Mouse (Mus musculus): ENCODE measurements around the gene Coq10a.

Coq10a gene

GRCm38 (mm10) chr10:128368402-128369217 lies at the start of gene Coq10a:
TSS of gene Coq10a (minus strand) at chr10:128368997.
- peak; percentile 91 for DNase-seq (ENCODE audit: low read depth, low spot score)
- Histone ChIP-seq H3K36me3 (ENCODE audit: control insufficient read depth, insufficient read depth, low read length, poor library complexity, severe bottlenecking) (no peaks in the 10 kb centered on the region), H3K27me3 (ENCODE audit: control insufficient read depth, insufficient read depth, low read length, poor library complexity, severe bottlenecking) (no peaks in the 10 kb centered on the region)

GRCm38 (mm10) chr10:128414848-128415247 lies 46.1 kb upstream of the Coq10a start:
- no peak for DNase-seq (ENCODE audit: low read depth, low spot score)
- H3K36me3 ChIP-seq (ENCODE audit: control insufficient read depth, insufficient read depth, low read length, poor library complexity, severe bottlenecking) = peaks cover 17% of the 10 kb centered on the region

GRCm38 (mm10) chr10:128413076-128413475 lies 44.3 kb upstream of the Coq10a start:
- Histone ChIP-seq H3K36me3 (ENCODE audit: control insufficient read depth, insufficient read depth, low read length, poor library complexity, severe bottlenecking) (peaks cover 13% of the 10 kb centered on the region), H3K27me3 (ENCODE audit: control insufficient read depth, insufficient read depth, low read length, poor library complexity, severe bottlenecking) (no peaks in the 10 kb centered on the region)
- no peak for DNase-seq (ENCODE audit: low read depth, low spot score)

More at GRCm38 (mm10) chr10:128414848-128415247, 46.1 kb upstream of the Coq10a start:
- H3K27me3 ChIP-seq (ENCODE audit: control insufficient read depth, insufficient read depth, low read length, poor library complexity, severe bottlenecking) = no peaks in the 10 kb centered on the region

GRCm38 (mm10) chr10:128412558-128412957 lies 43.8 kb upstream of the Coq10a start:
- no peak for DNase-seq (ENCODE audit: low read depth, low spot score)
- Histone ChIP-seq H3K27me3 (ENCODE audit: control insufficient read depth, insufficient read depth, low read length, poor library complexity, severe bottlenecking) (no peaks in the 10 kb centered on the region), H3K36me3 (ENCODE audit: control insufficient read depth, insufficient read depth, low read length, poor library complexity, severe bottlenecking) (peaks cover 11% of the 10 kb centered on the region)

GRCm38 (mm10) chr10:128412055-128412381 lies 43.2 kb upstream of the Coq10a start:
- Histone ChIP-seq H3K27me3 (ENCODE audit: control insufficient read depth, insufficient read depth, low read length, poor library complexity, severe bottlenecking) (no peaks in the 10 kb centered on the region), H3K36me3 (ENCODE audit: control insufficient read depth, insufficient read depth, low read length, poor library complexity, severe bottlenecking) (peaks cover 11% of the 10 kb centered on the region)
- DNase-seq (ENCODE audit: low read depth, low spot score) = no peak

GRCm38 (mm10) chr10:128411211-128412054 lies 42.6 kb upstream of the Coq10a start, which contains the start of the genes Nabp2 and Rnf41:
TSS of gene Nabp2 (minus strand) at chr10:128411492.
TSS of gene Rnf41 (plus strand) at chr10:128411657.
- peak; percentile 96 for DNase-seq (ENCODE audit: low read depth, low spot score)
- Histone ChIP-seq H3K36me3 (ENCODE audit: control insufficient read depth, insufficient read depth, low read length, poor library complexity, severe bottlenecking) (peaks cover 8% of the 10 kb centered on the region), H3K27me3 (ENCODE audit: control insufficient read depth, insufficient read depth, low read length, poor library complexity, severe bottlenecking) (no peaks in the 10 kb centered on the region)

- Histone ChIP-seq H3K27me3 (ENCODE audit: control insufficient read depth, insufficient read depth, low read length, poor library complexity, severe bottlenecking) (no peaks in the 10 kb centered on the region), H3K36me3 (ENCODE audit: control insufficient read depth, insufficient read depth, low read length, poor library complexity, severe bottlenecking) (peaks cover 8% of the 10 kb centered on the region)
- DNase-seq (ENCODE audit: low read depth, low spot score) = peak; percentile 20
Observed at GRCm38 (mm10) chr10:128410560-128410845, 41.7 kb upstream of the Coq10a start.

- Histone ChIP-seq H3K27me3 (ENCODE audit: control insufficient read depth, insufficient read depth, low read length, poor library complexity, severe bottlenecking) (no peaks in the 10 kb centered on the region), H3K36me3 (ENCODE audit: control insufficient read depth, insufficient read depth, low read length, poor library complexity, severe bottlenecking) (peaks cover 6% of the 10 kb centered on the region; the same call in 1 of the 2 replicates)
- DNase-seq (ENCODE audit: low read depth, low spot score) = peak; percentile 98
Observed at GRCm38 (mm10) chr10:128409692-128410559, 41.1 kb upstream of the Coq10a start.

- Histone ChIP-seq H3K36me3 (ENCODE audit: control insufficient read depth, insufficient read depth, low read length, poor library complexity, severe bottlenecking) (peaks cover 6% of the 10 kb centered on the region), H3K27me3 (ENCODE audit: control insufficient read depth, insufficient read depth, low read length, poor library complexity, severe bottlenecking) (no peaks in the 10 kb centered on the region)
- DNase-seq (ENCODE audit: low read depth, low spot score) = peak; percentile 23
Observed at GRCm38 (mm10) chr10:128408591-128409535, 40.1 kb upstream of the Coq10a start.

GRCm38 (mm10) chr10:128403931-128404330 lies 35.1 kb upstream of the Coq10a start:
- H3K27me3 ChIP-seq (ENCODE audit: control insufficient read depth, insufficient read depth, low read length, poor library complexity, severe bottlenecking) = no peaks in the 10 kb centered on the region
- no peak for DNase-seq (ENCODE audit: low read depth, low spot score)
- peaks cover 6% of the 10 kb centered on the region for H3K36me3 ChIP-seq (ENCODE audit: control insufficient read depth, insufficient read depth, low read length, poor library complexity, severe bottlenecking)

- peaks cover 6% of the 10 kb centered on the region for H3K36me3 ChIP-seq (ENCODE audit: control insufficient read depth, insufficient read depth, low read length, poor library complexity, severe bottlenecking)
- no peak for DNase-seq (ENCODE audit: low read depth, low spot score)
- no peaks in the 10 kb centered on the region for H3K27me3 ChIP-seq (ENCODE audit: control insufficient read depth, insufficient read depth, low read length, poor library complexity, severe bottlenecking)
Observed at GRCm38 (mm10) chr10:128401638-128402037, 32.8 kb upstream of the Coq10a start.

GRCm38 (mm10) chr10:128401056-128401455 lies 32.3 kb upstream of the Coq10a start, which contains the start of gene Slc39a5:
TSS of gene Slc39a5 (minus strand) at chr10:128401229.
- no peaks in the 10 kb centered on the region for H3K27me3 ChIP-seq (ENCODE audit: control insufficient read depth, insufficient read depth, low read length, poor library complexity, severe bottlenecking)
- H3K36me3 ChIP-seq (ENCODE audit: control insufficient read depth, insufficient read depth, low read length, poor library complexity, severe bottlenecking) = peaks cover 3% of the 10 kb centered on the region
- no peak for DNase-seq (ENCODE audit: low read depth, low spot score)

GRCm38 (mm10) chr10:128400338-128400737 lies 31.5 kb upstream of the Coq10a start:
- Histone ChIP-seq H3K36me3 (ENCODE audit: control insufficient read depth, insufficient read depth, low read length, poor library complexity, severe bottlenecking) (peaks cover 2% of the 10 kb centered on the region; the same call in 1 of the 2 replicates), H3K27me3 (ENCODE audit: control insufficient read depth, insufficient read depth, low read length, poor library complexity, severe bottlenecking) (no peaks in the 10 kb centered on the region)
- no peak for DNase-seq (ENCODE audit: low read depth, low spot score)

Data from splenic B cell, adult 2 months (primary cell).